9 mouse cellular contexts compared by ENCODE assay signal in genomic region chr17:35719616-35720339, GRCm38 (mm10). TPM values are rescaled to one million over a fixed set of nuclear protein-coding genes. Genes with fewer than 3 reads are reported as not detected.
DNase-seq lines count a peak whose midpoint lies in the region; ATAC-seq lines count a peak whose summit lies in the region.
"Had no signal": no experiment of that assay in that cellular context is flagged by ENCODE, and none has a peak within 500 bp of the region (broad histone marks: within the 10 kb centered on the region; RNA-seq: fewer than 3 reads in every experiment).

No protein-coding gene starts in this region.

- peak overlapping the region; percentile 58 for H3K4me2 ChIP-seq in heart, embryonic 12.5 days
- H3K4me2 ChIP-seq in midbrain, embryonic 13.5 days (replicated peaks) = no peak overlapping the region; the same call in 1 of the 2 replicates
- H3K4me2 ChIP-seq in midbrain, embryonic 11.5 days = no peak overlapping the region
- H3K4me2 ChIP-seq in hindbrain, embryonic 15.5 days = peak overlapping the region; percentile 20; the same call in 1 of the 2 replicates

- WGBS in heart, embryonic 12.5 days = 22% methylated on average over 9 of the region's 9 CpGs
- 76% methylated on average over 9 of the region's 9 CpGs for WGBS in midbrain, embryonic 13.5 days
- 72% methylated on average over 9 of the region's 9 CpGs for WGBS in midbrain, embryonic 11.5 days
- WGBS in hindbrain, embryonic 15.5 days = 67% methylated on average over 9 of the region's 9 CpGs

- H3K36me3 ChIP-seq in heart, embryonic 12.5 days = no peaks in the 10 kb centered on the region
- no peaks in the 10 kb centered on the region for H3K36me3 ChIP-seq in midbrain, embryonic 13.5 days
- H3K36me3 ChIP-seq in midbrain, embryonic 11.5 days (ENCODE audit: control insufficient read depth, insufficient read depth, low read length) = no peaks in the 10 kb centered on the region
- H3K36me3 ChIP-seq in hindbrain, embryonic 15.5 days = no peaks in the 10 kb centered on the region

- H3K27ac ChIP-seq in heart, embryonic 12.5 days (ENCODE audit: poor library complexity, severe bottlenecking) = peak overlapping the region; percentile 96
- H3K27ac ChIP-seq in midbrain, embryonic 13.5 days = 0 out of 2 replicates have a peak overlapping the region, but pooled peaks have one; percentile 27
- no peak overlapping the region for H3K27ac ChIP-seq in midbrain, embryonic 11.5 days (ENCODE audit: low read depth, low read length)
- 0 out of 2 replicates have a peak overlapping the region, but pooled peaks have one; percentile 4 for H3K27ac ChIP-seq in hindbrain, embryonic 15.5 days (replicated peaks)

- no peak overlapping the region for H3K4me3 ChIP-seq in heart, embryonic 12.5 days
- H3K4me3 ChIP-seq in midbrain, embryonic 13.5 days (replicated peaks) = no peak overlapping the region
- no peak overlapping the region for H3K4me3 ChIP-seq in midbrain, embryonic 11.5 days (ENCODE audit: low read depth, low read length)
- H3K4me3 ChIP-seq in hindbrain, embryonic 15.5 days = no peak overlapping the region
- H3K4me3 ChIP-seq: megakaryocyte, embryonic 14.5 days had no signal

- H3K27me3 ChIP-seq in heart, embryonic 12.5 days (replicated peaks) = peaks cover 6% of the 10 kb centered on the region; the same call in 1 of the 2 replicates
- H3K27me3 ChIP-seq in midbrain, embryonic 13.5 days = peaks cover 10% of the 10 kb centered on the region; the same call in 1 of the 2 replicates
- no peaks in the 10 kb centered on the region for H3K27me3 ChIP-seq in midbrain, embryonic 11.5 days (ENCODE audit: control insufficient read depth, insufficient read depth, low read length)
- H3K27me3 ChIP-seq in hindbrain, embryonic 15.5 days = no peaks in the 10 kb centered on the region

- intact Hi-C loops in heart, postnatal 25 days (cut with DNase I) = no loop called here

- peaks cover 42% of the 10 kb centered on the region for H3K4me1 ChIP-seq in heart, embryonic 12.5 days (replicated peaks)
- peaks cover 7% of the 10 kb centered on the region for H3K4me1 ChIP-seq in midbrain, embryonic 13.5 days (replicated peaks)
- peaks cover 2% of the 10 kb centered on the region; the same call in 1 of the 2 replicates for H3K4me1 ChIP-seq in midbrain, embryonic 11.5 days (ENCODE audit: control insufficient read depth, insufficient read depth, low read length)
- peaks cover 8% of the 10 kb centered on the region for H3K4me1 ChIP-seq in hindbrain, embryonic 15.5 days (replicated peaks)

- peak; percentile 65; the same call in 1 of the 2 replicates for ATAC-seq in heart, embryonic 12.5 days (ENCODE audit: insufficient number of reproducible peaks, low FRiP score)
- ATAC-seq in midbrain, embryonic 13.5 days = no peak
- ATAC-seq in midbrain, embryonic 11.5 days (ENCODE audit: low FRiP score) = no peak
- no peak for ATAC-seq in hindbrain, embryonic 15.5 days (ENCODE audit: low FRiP score, low read depth)

- no peak for DNase-seq in heart, postnatal 25 days (ENCODE audit: low spot score)
- DNase-seq in midbrain, embryonic 11.5 days (ENCODE audit: low spot score, missing footprints) = no peak
- no peak for DNase-seq in ovary, postnatal 14 days (ENCODE audit: low spot score)
- DNase-seq in frontal cortex, postnatal 10 days (ENCODE audit: low spot score in 2 of 2) = no peak
- no peak for DNase-seq in embryo, embryonic 9.5 days (ENCODE audit: extremely low spot score)

- H3K9ac ChIP-seq in heart, embryonic 12.5 days = no peak overlapping the region
- H3K9ac ChIP-seq in midbrain, embryonic 13.5 days (replicated peaks) = no peak overlapping the region
- H3K9ac ChIP-seq in midbrain, embryonic 11.5 days (ENCODE audit: low read length) = no peak overlapping the region; the same call in 1 of the 2 replicates
- no peak overlapping the region for H3K9ac ChIP-seq in hindbrain, embryonic 15.5 days

- H3K9me3 ChIP-seq in heart, embryonic 12.5 days (replicated peaks) = peaks cover 10% of the 10 kb centered on the region
- H3K9me3 ChIP-seq in midbrain, embryonic 13.5 days = no peaks in the 10 kb centered on the region
- H3K9me3 ChIP-seq in midbrain, embryonic 11.5 days (ENCODE audit: control insufficient read depth, low read length) = no peaks in the 10 kb centered on the region
- H3K9me3 ChIP-seq in hindbrain, embryonic 15.5 days = no peaks in the 10 kb centered on the region
- H3K9me3 ChIP-seq: megakaryocyte, embryonic 14.5 days had no signal

RNA-seq across cellular contexts. Expression of gene Ddr1, which starts 15.4 kb away (rescaled TPM):
- polyA plus RNA-seq in heart, embryonic 12.5 days (2016; fragmentation: Nextera tagmentation; extraction: Ambion mirVana) = 162 and 167 TPM in 2 replicates
- 10 to 100 TPM; 33.1 to 41.7 TPM for total RNA-seq in heart, postnatal 25 days (2021)
- 163 and 187 TPM in 2 replicates for polyA plus RNA-seq in midbrain, embryonic 13.5 days (2015; fragmentation: Nextera tagmentation; extraction: Ambion mirVana)
- polyA plus RNA-seq in midbrain, embryonic 11.5 days (2014; fragmentation: Nextera tagmentation; extraction: Ambion mirVana) = 78.4 and 92.1 TPM in 2 replicates
- polyA plus RNA-seq in hindbrain, embryonic 15.5 days (2015; fragmentation: Nextera tagmentation; extraction: Ambion mirVana) = 106 and 110 TPM in 2 replicates

RNA-seq across cellular contexts. Expression of gene Gtf2h4, which starts 46.2 kb away (rescaled TPM):
- 22.2 and 24.5 TPM in 2 replicates for polyA plus RNA-seq in heart, embryonic 12.5 days (2016; fragmentation: Nextera tagmentation; extraction: Ambion mirVana)
- total RNA-seq in heart, postnatal 25 days (2021) = 10 to 100 TPM; 17.5 to 18.3 TPM
- polyA plus RNA-seq in midbrain, embryonic 13.5 days (2015; fragmentation: Nextera tagmentation; extraction: Ambion mirVana) = 31.5 and 32.0 TPM in 2 replicates
- polyA plus RNA-seq in midbrain, embryonic 11.5 days (2014; fragmentation: Nextera tagmentation; extraction: Ambion mirVana) = 39.3 TPM in 2 replicates
- 23.7 and 24.8 TPM in 2 replicates for polyA plus RNA-seq in hindbrain, embryonic 15.5 days (2015; fragmentation: Nextera tagmentation; extraction: Ambion mirVana)

RNA-seq across cellular contexts. Expression of gene Vars2, which starts 52.4 kb away (rescaled TPM):
- polyA plus RNA-seq in heart, embryonic 12.5 days (2016; fragmentation: Nextera tagmentation; extraction: Ambion mirVana) = 16.1 and 17.4 TPM in 2 replicates
- 10 to 100 TPM; 32.3 TPM for total RNA-seq in heart, postnatal 25 days (2021)
- polyA plus RNA-seq in midbrain, embryonic 13.5 days (2015; fragmentation: Nextera tagmentation; extraction: Ambion mirVana) = 13.0 and 15.1 TPM in 2 replicates
- polyA plus RNA-seq in midbrain, embryonic 11.5 days (2014; fragmentation: Nextera tagmentation; extraction: Ambion mirVana) = 9.8 and 10.5 TPM in 2 replicates
- polyA plus RNA-seq in hindbrain, embryonic 15.5 days (2015; fragmentation: Nextera tagmentation; extraction: Ambion mirVana) = 15.9 and 17.8 TPM in 2 replicates

Comparison
In these comparisons a context has a peak if more than half of its experiments do, and no peak if none do; other contexts are left out.
1. H3K4me2 ChIP-seq: peak in heart, embryonic 12.5 days (single experiment) and hindbrain, embryonic 15.5 days (single experiment); none in midbrain, embryonic 13.5 days (single experiment) and midbrain, embryonic 11.5 days (single experiment).